Comparison of ENCODE assay signal across 18 mouse cellular contexts in genomic region chr1:89798724-89799123, GRCm38 (mm10).
DNase-seq lines count a peak whose midpoint lies in the region; ATAC-seq lines count a peak whose summit lies in the region.
"Had no signal": no experiment of that assay in that cellular context is flagged by ENCODE, and none has a peak within 500 bp of the region (broad histone marks: within the 10 kb centered on the region; RNA-seq: fewer than 3 reads in every experiment).

No protein-coding gene starts in this region.

- peaks cover 17% of the 10 kb centered on the region for H3K36me3 ChIP-seq in forebrain, embryonic 13.5 days (ENCODE audit: poor library complexity, severe bottlenecking)
- H3K36me3 ChIP-seq in forebrain, embryonic 10.5 days (replicated peaks) = peaks cover 37% of the 10 kb centered on the region
- peaks cover 6% of the 10 kb centered on the region; the same call in 1 of the 2 replicates for H3K36me3 ChIP-seq in midbrain, embryonic 16.5 days (ENCODE audit: control insufficient read depth, insufficient read depth, low read length)
- no peaks in the 10 kb centered on the region for H3K36me3 ChIP-seq in heart, embryonic 11.5 days (ENCODE audit: control insufficient read depth, insufficient read depth, low read length)
- H3K36me3 ChIP-seq: heart, embryonic 15.5 days; liver, embryonic 15.5 days had no signal

- DNase-seq in forebrain, embryonic 10.5 days (ENCODE audit: extremely low spot score, low spot score) = no peak
- DNase-seq in right cerebral cortex, postnatal 4 days = peak; percentile 21
- no peak for DNase-seq in right cerebral cortex, postnatal 25 days
- no peak for DNase-seq in adrenal gland, postnatal 14 days
- DNase-seq: cerebellum, adult 9-11 months; gastrocnemius, postnatal 10 days; heart, adult 18-20 months; kidney, adult 18-20 months; kidney, postnatal 25 days; layer of hippocampus, adult 9-11 months; right cerebral cortex, postnatal 14 days; thymus, postnatal 4 days had no signal

- H3K4me2 ChIP-seq in forebrain, embryonic 13.5 days = no peak overlapping the region
- H3K4me2 ChIP-seq in midbrain, embryonic 16.5 days (ENCODE audit: low read length) = no peak overlapping the region
- no peak overlapping the region for H3K4me2 ChIP-seq in heart, embryonic 11.5 days
- H3K4me2 ChIP-seq: heart, embryonic 15.5 days; liver, embryonic 15.5 days had no signal

- peaks cover 15% of the 10 kb centered on the region for H3K4me1 ChIP-seq in forebrain, embryonic 13.5 days
- H3K4me1 ChIP-seq in forebrain, embryonic 10.5 days = no peaks in the 10 kb centered on the region
- peaks cover 24% of the 10 kb centered on the region for H3K4me1 ChIP-seq in midbrain, embryonic 16.5 days (ENCODE audit: control insufficient read depth, insufficient read depth, low read length)
- no peaks in the 10 kb centered on the region; the same call in 1 of the 2 replicates for H3K4me1 ChIP-seq in heart, embryonic 11.5 days (ENCODE audit: control insufficient read depth, insufficient read depth, low read length)
- H3K4me1 ChIP-seq: liver, embryonic 15.5 days had no signal

- peak; percentile 57 for ATAC-seq in forebrain, embryonic 13.5 days
- ATAC-seq in midbrain, embryonic 16.5 days = peak; percentile 69
- no peak for ATAC-seq in heart, embryonic 11.5 days (replicated peaks; ENCODE audit: insufficient number of reproducible peaks, low FRiP score, low TSS enrichment)
- ATAC-seq: lung, postnatal 0 days had no signal

- no peak overlapping the region for H3K4me3 ChIP-seq in forebrain, embryonic 13.5 days
- H3K4me3 ChIP-seq in forebrain, embryonic 10.5 days = no peak overlapping the region
- no peak overlapping the region for H3K4me3 ChIP-seq in midbrain, embryonic 16.5 days (ENCODE audit: low read depth, low read length)
- H3K4me3 ChIP-seq in heart, embryonic 11.5 days (ENCODE audit: low read depth, low read length) = no peak overlapping the region
- H3K4me3 ChIP-seq: heart, embryonic 15.5 days; liver, embryonic 15.5 days had no signal

- 27% methylated on average over 14 of the region's 14 CpGs for WGBS in forebrain, embryonic 13.5 days
- 95% methylated on average over 14 of the region's 14 CpGs for WGBS in forebrain, embryonic 10.5 days
- 22% methylated on average over 14 of the region's 14 CpGs for WGBS in midbrain, embryonic 16.5 days
- 70% methylated on average over 14 of the region's 14 CpGs for WGBS in heart, embryonic 11.5 days (ENCODE audit: insufficient replicate concordance)

- H3K9me3 ChIP-seq in forebrain, embryonic 13.5 days (replicated peaks) = no peaks in the 10 kb centered on the region
- no peaks in the 10 kb centered on the region for H3K9me3 ChIP-seq in forebrain, embryonic 10.5 days
- H3K9me3 ChIP-seq in midbrain, embryonic 16.5 days (replicated peaks; ENCODE audit: control insufficient read depth, low read length, poor library complexity, severe bottlenecking) = no peaks in the 10 kb centered on the region
- H3K9me3 ChIP-seq in heart, embryonic 11.5 days (replicated peaks; ENCODE audit: control insufficient read depth, low read length) = no peaks in the 10 kb centered on the region
- H3K9me3 ChIP-seq: heart, embryonic 15.5 days; liver, embryonic 15.5 days had no signal

- 0 out of 2 replicates have a peak overlapping the region, but pooled peaks have one; percentile 2 for H3K27ac ChIP-seq in forebrain, embryonic 13.5 days
- H3K27ac ChIP-seq in forebrain, embryonic 10.5 days = no peak overlapping the region
- peak overlapping the region; percentile 50; the same call in 1 of the 2 replicates for H3K27ac ChIP-seq in midbrain, embryonic 16.5 days (ENCODE audit: low read length)
- H3K27ac ChIP-seq in heart, embryonic 11.5 days (ENCODE audit: low read depth, low read length) = no peak overlapping the region
- H3K27ac ChIP-seq: heart, embryonic 15.5 days; liver, embryonic 15.5 days had no signal

- peaks cover 3% of the 10 kb centered on the region; the same call in 1 of the 2 replicates for H3K27me3 ChIP-seq in forebrain, embryonic 13.5 days
- H3K27me3 ChIP-seq in forebrain, embryonic 10.5 days (ENCODE audit: poor library complexity, severe bottlenecking) = no peaks in the 10 kb centered on the region
- H3K27me3 ChIP-seq in midbrain, embryonic 16.5 days (ENCODE audit: control insufficient read depth, insufficient read depth, low read depth, low read length) = no peaks in the 10 kb centered on the region
- no peaks in the 10 kb centered on the region for H3K27me3 ChIP-seq in heart, embryonic 11.5 days (ENCODE audit: control insufficient read depth, insufficient read depth, low read length)
- H3K27me3 ChIP-seq: heart, embryonic 15.5 days; liver, embryonic 15.5 days had no signal

- no peak overlapping the region for H3K9ac ChIP-seq in forebrain, embryonic 13.5 days
- H3K9ac ChIP-seq in midbrain, embryonic 16.5 days (ENCODE audit: low read depth, low read length) = no peak overlapping the region
- no peak overlapping the region for H3K9ac ChIP-seq in heart, embryonic 11.5 days (ENCODE audit: low read depth, low read length)
- H3K9ac ChIP-seq: heart, embryonic 15.5 days; liver, embryonic 15.5 days had no signal

Comparison
In these comparisons a context has a peak if more than half of its experiments do, and no peak if none do; other contexts are left out.
1. H3K27ac ChIP-seq: peak in forebrain, embryonic 13.5 days (single experiment) and midbrain, embryonic 16.5 days (single experiment); none in forebrain, embryonic 10.5 days (single experiment) and heart, embryonic 11.5 days (single experiment).